Mouse (Mus musculus) limb, embryonic 15.5 days (tissue): ENCODE results near the gene Hoxd9. TPM values are rescaled to one million over a fixed set of nuclear protein-coding genes. Genes with fewer than 3 reads are reported as not detected.

Source experiments
- ATAC-seq: fragments of 200-750 bp; cut with Nextera tagmentation; 2 replicates; pipeline ENCODE4 v1.8.0; 2017; ENCODE audit warnings: low read depth, moderate TSS enrichment; ENCODE audit not compliant: insufficient number of reproducible peaks, low FRiP score, low TSS enrichment
- H3K27ac ChIP-seq: fragments of 300-500 bp; sonication (generic); 2 replicates; pipeline ENCODE4 v1.5.1; 2015; ENCODE audit warnings: moderate library complexity, mild to moderate bottlenecking, inconsistent platforms
- H3K27me3 ChIP-seq: fragments of 300-500 bp; sonication (generic); 2 replicates; pipeline ENCODE4 v1.6.1; 2015; ENCODE audit warnings: inconsistent platforms
- H3K36me3 ChIP-seq: fragments of 300-500 bp; sonication (generic); 2 replicates; pipeline ENCODE4 v1.6.1; 2015; ENCODE audit warnings: inconsistent platforms
- H3K4me1 ChIP-seq: fragments of 300-500 bp; sonication (generic); 2 replicates; pipeline ENCODE4 v1.6.1; 2015; ENCODE audit warnings: inconsistent platforms
- H3K4me2 ChIP-seq: fragments of 300-500 bp; sonication (generic); 2 replicates; pipeline ENCODE4 v1.6.1; 2015; ENCODE audit warnings: mild to moderate bottlenecking, inconsistent platforms
- H3K4me3 ChIP-seq: fragments of 300-500 bp; sonication (generic); 2 replicates; pipeline ENCODE4 v1.5.1; 2015; ENCODE audit warnings: mild to moderate bottlenecking, inconsistent platforms
- H3K9ac ChIP-seq: fragments of 300-500 bp; sonication (generic); 2 replicates; pipeline ENCODE4 v1.6.1; 2015; ENCODE audit warnings: inconsistent platforms
- H3K9me3 ChIP-seq: fragments of 300-500 bp; sonication (generic); 2 replicates; pipeline ENCODE4 v1.6.1; 2016; ENCODE audit warnings: inconsistent platforms
- WGBS: fragments of 180-500 bp; shearing (Covaris S2); methylation state at CpG from one replicate; pipeline ENCODE4 v1.1.7; 2015; 5-methylcytosine and 5-hydroxymethylcytosine counted together
- polyA plus RNA-seq: library from polyadenylated mRNA; unstranded; fragments of >200 nt; fragmentation: Nextera tagmentation; extraction: Ambion mirVana; gene quantifications from 2 replicates; pipeline ENCODE4 v1.2.1, GENCODE M21; 2015

The Hoxd9 gene
- polyA plus RNA-seq, 1 experiment from 2014 or later, result 7.1 TPM

DNA sequence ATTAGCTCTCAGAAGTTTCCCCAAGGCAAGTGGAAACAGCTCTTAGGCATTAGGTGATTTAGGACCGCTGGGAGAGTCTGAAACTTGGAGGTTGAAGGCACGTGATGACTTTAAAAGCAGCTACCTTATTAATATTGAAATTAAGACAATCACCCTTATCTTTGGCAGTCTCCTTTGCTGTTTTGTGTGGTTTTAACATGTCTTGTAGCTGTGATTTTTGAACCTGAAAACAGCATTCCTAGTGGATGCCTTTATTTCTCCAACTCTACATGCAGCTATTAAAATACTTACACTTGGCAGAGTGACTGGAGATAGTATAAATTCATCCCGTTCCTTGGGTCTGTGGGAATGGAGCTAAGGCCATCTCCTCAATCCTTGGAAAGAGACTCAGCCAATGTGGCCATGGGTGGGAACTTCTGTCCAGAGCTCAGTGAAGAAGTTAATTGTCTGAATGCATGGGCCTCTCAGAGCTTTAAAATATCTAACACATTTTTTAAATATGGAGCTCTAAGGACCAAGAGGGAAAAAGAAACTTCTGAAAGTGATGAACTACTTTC lies 26.8 kb upstream of the Hoxd9 start:
- no peaks in the 10 kb centered on the region for H3K36me3 ChIP-seq
- H3K4me2 ChIP-seq, result peak overlapping the region; percentile 65
- H3K27ac ChIP-seq, result no peak overlapping the region; the same call in 1 of the 2 replicates
- no peak for ATAC-seq
- no peak overlapping the region for H3K9ac ChIP-seq
- H3K4me3 ChIP-seq, result peak overlapping the region; percentile 66
- H3K4me1 ChIP-seq, result peaks cover 40% of the 10 kb centered on the region
- 15% methylated on average over 3 of the region's 3 CpGs for WGBS
- peaks cover 57% of the 10 kb centered on the region for H3K27me3 ChIP-seq
- H3K9me3 ChIP-seq, result no peaks in the 10 kb centered on the region

DNA sequence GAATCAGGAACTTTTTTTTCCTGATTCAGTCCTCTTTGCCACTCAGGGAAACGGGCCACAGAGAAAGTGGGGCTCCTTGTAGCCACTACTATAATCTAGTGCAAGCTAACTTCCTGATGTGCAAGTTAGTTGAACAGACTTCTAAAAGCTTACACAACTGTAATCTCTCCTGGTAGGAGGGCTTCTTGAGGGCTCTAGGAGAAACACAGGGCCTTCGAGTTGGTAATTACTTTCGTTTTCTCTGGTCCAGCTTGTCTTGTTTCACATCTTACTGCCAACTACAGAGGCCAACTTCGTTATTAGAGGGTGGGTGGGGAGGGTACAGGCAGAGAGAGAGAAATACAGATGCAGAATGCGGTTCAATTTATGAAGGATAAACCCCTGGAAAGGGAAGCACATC lies 25.7 kb upstream of the Hoxd9 start:
- Histone ChIP-seq H3K27me3 (peaks cover 61% of the 10 kb centered on the region), H3K4me2 (peak overlapping the region; percentile 65), H3K9ac (no peak overlapping the region), H3K4me1 (peaks cover 43% of the 10 kb centered on the region), H3K9me3 (no peaks in the 10 kb centered on the region), H3K4me3 (peak overlapping the region; percentile 41), H3K36me3 (no peaks in the 10 kb centered on the region), H3K27ac (peak overlapping the region; percentile 86)
- ATAC-seq, result no peak
- WGBS, result 24% methylated on average over 5 of the region's 5 CpGs

DNA sequence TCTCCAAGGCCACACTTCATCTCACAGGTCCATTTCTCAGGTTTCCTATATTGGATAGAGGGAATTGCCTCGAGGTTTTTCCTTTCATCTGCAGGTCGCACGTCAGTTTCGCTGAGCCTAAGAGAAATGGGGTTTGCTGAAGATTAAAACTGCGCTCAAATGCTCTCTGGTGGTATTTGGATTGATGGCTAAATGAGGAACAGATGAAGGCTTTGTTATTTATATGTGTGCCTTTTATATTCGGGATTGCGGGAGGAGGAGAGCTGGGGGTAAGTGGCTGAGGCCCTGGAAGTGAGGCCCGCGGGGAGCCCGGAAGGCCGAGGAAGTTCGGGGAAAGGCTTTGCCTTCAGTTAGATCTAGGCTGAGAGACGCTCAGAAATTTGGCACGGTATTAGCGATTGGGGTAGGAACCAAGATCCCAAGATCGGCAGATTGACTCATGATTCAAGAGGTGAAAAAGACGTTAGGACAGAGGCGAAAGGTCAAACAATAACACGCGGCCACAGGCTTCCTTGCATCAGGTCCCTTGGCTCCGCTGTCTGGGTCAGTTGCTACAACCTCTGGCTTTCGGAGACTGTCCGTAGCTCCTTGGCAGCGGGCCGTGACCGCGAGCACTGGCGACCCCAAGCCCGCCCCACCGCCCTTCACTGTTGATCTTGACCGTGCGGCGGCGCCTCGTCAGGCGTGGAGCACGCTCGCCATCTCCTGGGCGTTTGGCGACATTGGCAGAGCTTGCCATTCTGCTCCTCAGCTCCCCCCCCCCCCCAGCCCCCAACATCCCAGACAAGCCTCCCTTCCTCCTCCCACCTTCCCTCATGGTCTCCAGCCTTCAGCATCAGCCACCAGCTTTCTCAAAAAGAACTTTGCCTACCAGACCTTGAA lies 24.8 kb upstream of the Hoxd9 start:
- H3K27ac ChIP-seq, result peak overlapping the region; percentile 92
- H3K36me3 ChIP-seq, result no peaks in the 10 kb centered on the region
- no peaks in the 10 kb centered on the region for H3K9me3 ChIP-seq
- H3K4me2 ChIP-seq, result peak overlapping the region; percentile 65
- H3K27me3 ChIP-seq, result peaks cover 63% of the 10 kb centered on the region
- 6% methylated on average over 40 of the region's 40 CpGs for WGBS
- ATAC-seq, result peak; percentile 43; the same call in 1 of the 2 replicates
- H3K4me1 ChIP-seq, result peaks cover 37% of the 10 kb centered on the region
- peak overlapping the region; percentile 41 for H3K4me3 ChIP-seq
- no peak overlapping the region for H3K9ac ChIP-seq

DNA sequence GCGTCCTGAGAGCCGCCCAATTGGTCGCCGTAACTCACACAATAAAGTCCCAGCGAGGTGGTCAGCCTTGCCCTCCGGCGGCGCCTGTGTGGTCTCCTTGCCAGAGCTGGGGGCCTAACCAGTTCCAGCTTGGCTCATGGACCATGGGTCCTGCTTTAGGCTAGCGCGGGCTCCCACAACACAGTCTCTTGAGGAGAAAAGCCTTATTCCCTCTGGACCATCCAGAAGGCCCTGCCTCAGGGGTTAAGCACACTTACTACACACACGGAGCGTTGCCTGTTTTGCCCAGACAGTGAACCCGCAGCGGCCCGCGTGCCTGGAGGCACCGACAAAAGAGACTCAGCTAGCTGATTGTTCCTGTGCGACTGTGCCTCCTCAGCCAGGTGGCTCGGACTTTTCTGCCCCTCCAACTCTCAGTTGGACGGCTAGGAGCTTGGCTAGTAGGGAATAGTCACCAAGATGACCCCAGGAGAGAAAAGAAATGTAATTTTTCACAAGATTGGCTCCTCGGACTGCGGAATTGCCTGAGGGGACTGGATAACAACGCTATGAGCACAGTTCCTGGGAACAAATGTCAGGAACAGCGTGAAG lies 23.6 kb upstream of the Hoxd9 start:
- H3K9me3 ChIP-seq, result no peaks in the 10 kb centered on the region
- peak overlapping the region; percentile 45 for H3K4me3 ChIP-seq
- no peak for ATAC-seq
- H3K36me3 ChIP-seq, result no peaks in the 10 kb centered on the region
- H3K27ac ChIP-seq, result peak overlapping the region; percentile 92
- peak overlapping the region; percentile 65 for H3K4me2 ChIP-seq
- no peak overlapping the region for H3K9ac ChIP-seq
- 7% methylated on average over 24 of the region's 24 CpGs for WGBS
- peaks cover 59% of the 10 kb centered on the region for H3K27me3 ChIP-seq
- peaks cover 31% of the 10 kb centered on the region for H3K4me1 ChIP-seq

DNA sequence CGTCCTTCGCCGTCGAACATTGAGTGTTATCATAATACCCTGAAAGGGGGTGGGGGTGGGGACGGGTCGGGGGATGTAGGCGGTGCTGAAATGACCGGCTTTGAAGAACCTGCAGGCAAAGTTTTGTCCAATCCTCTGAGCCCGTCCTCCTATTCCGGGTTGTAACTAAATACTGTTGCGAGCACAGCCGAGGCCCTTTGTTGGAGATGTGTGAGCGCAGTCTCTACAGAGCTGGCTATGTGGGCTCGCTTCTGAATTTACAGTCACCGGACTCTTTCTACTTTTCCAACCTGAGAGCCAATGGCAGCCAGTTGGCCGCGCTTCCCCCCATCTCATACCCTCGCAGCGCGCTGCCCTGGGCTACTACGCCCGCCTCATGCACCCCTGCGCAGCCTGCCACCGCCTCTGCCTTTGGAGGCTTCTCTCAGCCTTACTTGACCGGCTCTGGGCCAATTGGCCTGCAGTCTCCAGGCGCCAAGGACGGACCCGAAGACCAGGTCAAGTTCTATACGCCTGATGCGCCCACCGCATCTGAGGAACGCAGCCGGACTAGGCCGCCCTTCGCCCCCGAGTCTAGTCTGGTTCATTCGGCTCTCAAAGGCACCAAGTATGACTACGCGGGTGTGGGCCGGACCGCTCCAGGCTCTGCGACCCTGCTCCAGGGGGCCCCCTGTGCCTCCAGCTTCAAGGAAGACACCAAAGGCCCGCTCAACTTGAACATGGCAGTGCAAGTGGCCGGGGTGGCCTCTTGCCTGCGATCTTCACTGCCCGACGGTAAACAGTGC lies 22.5 kb upstream of the Hoxd9 start, which contains the start of gene Hoxd12:
Gene Hoxd12 (plus strand): TSS at position 133 of the 785 bp plus-strand sequence.
- H3K4me3 ChIP-seq, result peak within 1 kb of the TSS; percentile 45
- H3K36me3 ChIP-seq, result no peaks in the 10 kb centered on the region
- ATAC-seq, result peak; percentile 50
- peak within 1 kb of the TSS; percentile 55 for H3K9ac ChIP-seq
- WGBS, result 6% methylated on average over 47 of the region's 47 CpGs
- H3K9me3 ChIP-seq, result no peaks in the 10 kb centered on the region
- H3K27me3 ChIP-seq, result peaks cover 66% of the 10 kb centered on the region
- peak within 1 kb of the TSS; percentile 65 for H3K4me2 ChIP-seq
- peak within 1 kb of the TSS; percentile 92 for H3K27ac ChIP-seq
- peaks cover 38% of the 10 kb centered on the region for H3K4me1 ChIP-seq

DNA sequence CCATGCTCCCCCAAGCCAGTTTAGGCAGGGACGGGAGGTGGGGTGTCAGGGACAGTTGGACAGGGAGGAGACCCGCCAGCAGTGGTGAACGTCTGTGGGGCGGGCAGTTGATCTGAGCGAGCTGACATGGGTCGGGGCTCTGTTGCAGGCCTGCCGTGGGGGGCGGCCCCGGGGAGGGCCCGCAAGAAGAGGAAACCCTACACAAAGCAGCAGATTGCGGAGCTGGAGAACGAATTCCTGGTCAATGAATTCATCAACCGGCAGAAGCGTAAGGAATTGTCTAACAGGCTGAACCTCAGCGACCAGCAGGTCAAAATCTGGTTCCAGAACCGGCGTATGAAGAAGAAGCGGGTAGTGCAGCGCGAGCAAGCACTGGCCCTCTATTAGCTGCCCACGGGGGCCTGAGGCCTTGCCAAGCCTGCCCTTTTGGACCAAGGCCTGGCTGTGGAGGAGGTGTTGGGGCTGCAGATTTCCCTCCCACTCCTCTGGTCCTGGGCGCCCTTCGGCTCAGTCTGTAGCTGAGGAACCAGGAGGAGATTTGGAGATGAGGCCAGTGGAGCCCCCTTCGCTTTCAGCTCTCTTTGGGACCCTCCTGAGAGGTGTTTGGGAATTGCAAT lies 21.8 kb upstream of the Hoxd9 start:
- H3K27me3 ChIP-seq, result peaks cover 72% of the 10 kb centered on the region
- peak overlapping the region; percentile 92 for H3K27ac ChIP-seq
- H3K4me2 ChIP-seq, result peak overlapping the region; percentile 65
- H3K9ac ChIP-seq, result peak overlapping the region; percentile 55
- no peaks in the 10 kb centered on the region for H3K9me3 ChIP-seq
- 15% methylated on average over 23 of the region's 24 CpGs for WGBS
- H3K36me3 ChIP-seq, result no peaks in the 10 kb centered on the region
- H3K4me1 ChIP-seq, result peaks cover 38% of the 10 kb centered on the region
- peak overlapping the region; percentile 45 for H3K4me3 ChIP-seq
- no peak; the same call in 1 of the 2 replicates for ATAC-seq

DNA sequence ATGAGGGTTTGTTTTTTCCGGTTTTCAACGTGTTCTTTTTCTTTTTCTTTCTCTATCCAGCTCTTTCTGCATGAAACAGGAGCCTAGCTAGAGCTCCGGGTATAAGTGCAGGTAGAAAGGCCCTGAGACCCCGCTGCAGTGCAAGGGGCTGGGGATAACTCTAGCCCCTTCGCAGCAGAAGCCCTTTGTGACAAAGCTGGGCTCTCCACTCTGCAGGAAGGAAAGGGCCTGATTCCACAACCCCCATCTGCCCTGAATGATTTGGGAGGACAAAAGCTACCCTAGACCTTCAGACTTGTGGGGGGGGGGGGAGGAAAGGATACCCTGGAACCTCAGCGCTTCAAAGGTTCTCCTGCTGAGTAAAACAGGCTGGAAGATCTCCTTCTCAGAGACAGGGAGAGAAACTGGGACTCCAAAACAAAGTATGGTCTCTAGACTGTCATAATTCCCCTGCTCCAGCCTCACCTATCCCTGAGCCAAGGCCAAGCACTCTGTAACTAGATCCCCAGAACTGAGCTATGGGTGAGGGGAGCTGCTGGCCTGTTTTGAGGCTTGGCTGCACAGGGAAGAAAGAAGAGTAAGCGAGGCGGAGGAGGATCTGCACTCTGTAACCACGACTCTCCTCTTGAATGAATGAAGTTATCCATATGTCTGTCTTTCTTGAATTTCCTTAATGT lies 21.0 kb upstream of the Hoxd9 start:
- no peak for ATAC-seq
- peaks cover 80% of the 10 kb centered on the region for H3K27me3 ChIP-seq
- peak overlapping the region; percentile 45 for H3K4me3 ChIP-seq
- H3K36me3 ChIP-seq, result no peaks in the 10 kb centered on the region
- peak overlapping the region; percentile 55 for H3K9ac ChIP-seq
- H3K4me1 ChIP-seq, result peaks cover 39% of the 10 kb centered on the region
- WGBS, result 20% methylated on average over 9 of the region's 9 CpGs
- H3K4me2 ChIP-seq, result peak overlapping the region; percentile 65
- H3K27ac ChIP-seq, result peak overlapping the region; percentile 92
- H3K9me3 ChIP-seq, result no peaks in the 10 kb centered on the region

DNA sequence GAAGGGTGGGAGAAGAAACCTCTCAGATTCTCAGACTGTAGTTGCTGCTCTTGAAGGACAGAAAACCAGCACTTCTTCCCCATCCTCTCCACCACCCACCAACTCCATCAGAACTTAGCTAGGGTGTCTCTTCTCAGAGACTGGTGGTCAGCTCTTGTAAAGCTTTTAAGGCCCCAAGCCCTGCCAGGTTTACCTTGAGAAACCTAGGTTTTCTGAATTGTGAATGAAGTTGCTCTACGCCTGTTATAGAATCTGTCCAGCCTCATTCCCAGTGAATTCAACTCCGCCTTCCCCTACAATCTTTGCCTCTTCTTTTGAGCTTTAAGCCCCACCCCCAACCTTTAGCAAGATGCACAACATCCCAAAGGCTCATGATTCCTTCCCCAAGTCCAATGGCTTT lies 20.4 kb upstream of the Hoxd9 start:
- Histone ChIP-seq H3K4me2 (peak overlapping the region; percentile 65), H3K4me1 (peaks cover 45% of the 10 kb centered on the region)
- WGBS, result 25% methylated on average over 2 of the region's 2 CpGs

DNA sequence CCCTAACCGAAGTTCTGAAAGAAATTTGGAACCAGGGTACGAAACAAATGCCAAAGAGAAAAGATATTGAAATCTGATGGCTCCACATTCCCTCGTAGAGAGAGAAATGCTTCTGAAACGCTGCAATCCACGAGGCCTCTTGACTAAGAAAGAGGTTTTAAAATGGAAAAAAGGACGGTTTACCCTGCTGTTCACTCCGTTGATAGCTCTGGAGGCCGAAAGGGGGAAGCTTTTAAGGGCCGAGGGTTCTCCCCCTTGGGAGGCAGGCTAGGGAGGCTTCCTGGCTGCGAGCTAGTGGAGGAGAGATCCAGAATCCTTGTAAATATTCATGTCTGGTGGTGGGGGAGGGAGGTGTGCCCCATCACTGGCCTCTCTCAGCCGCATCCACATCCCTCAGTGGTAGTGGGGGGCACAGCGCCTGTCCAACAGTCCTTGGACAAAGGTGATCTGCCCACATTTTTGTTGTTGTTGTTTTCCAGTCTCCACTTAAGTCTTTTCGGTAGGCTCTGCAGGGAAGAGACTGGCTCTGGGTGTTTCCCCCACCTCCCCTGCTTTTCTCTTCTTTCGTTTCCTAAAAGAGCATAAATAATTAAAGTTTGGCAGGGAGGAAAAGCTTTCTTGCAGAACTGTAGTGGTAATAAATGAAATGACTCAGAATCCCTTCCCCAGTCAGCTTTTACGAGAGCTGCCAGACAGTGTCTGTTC lies 18.5 kb upstream of the Hoxd9 start, which contains the start of gene Hoxd11:
Gene Hoxd11 (plus strand): TSS at position 667 of the 705 bp plus-strand sequence.
- Histone ChIP-seq H3K4me2 (peak within 1 kb of the TSS; percentile 65), H3K9ac (peak within 1 kb of the TSS; percentile 44), H3K4me1 (peaks cover 43% of the 10 kb centered on the region), H3K27ac (peak within 1 kb of the TSS; percentile 94), H3K9me3 (no peaks in the 10 kb centered on the region), H3K27me3 (peaks cover 89% of the 10 kb centered on the region), H3K4me3 (peak within 1 kb of the TSS; percentile 60), H3K36me3 (no peaks in the 10 kb centered on the region)
- no peak for ATAC-seq
- WGBS, result 8% methylated on average over 15 of the region's 15 CpGs

More for the DNA sequence above, 20.4 kb upstream of the Hoxd9 start:
- H3K9ac ChIP-seq, result 0 out of 2 replicates have a peak overlapping the region, but pooled peaks have one; percentile 10
- H3K4me3 ChIP-seq, result peak overlapping the region; percentile 45
- ATAC-seq, result no peak
- no peaks in the 10 kb centered on the region for H3K9me3 ChIP-seq
- peaks cover 86% of the 10 kb centered on the region for H3K27me3 ChIP-seq
- peak overlapping the region; percentile 92 for H3K27ac ChIP-seq
- H3K36me3 ChIP-seq, result no peaks in the 10 kb centered on the region

DNA sequence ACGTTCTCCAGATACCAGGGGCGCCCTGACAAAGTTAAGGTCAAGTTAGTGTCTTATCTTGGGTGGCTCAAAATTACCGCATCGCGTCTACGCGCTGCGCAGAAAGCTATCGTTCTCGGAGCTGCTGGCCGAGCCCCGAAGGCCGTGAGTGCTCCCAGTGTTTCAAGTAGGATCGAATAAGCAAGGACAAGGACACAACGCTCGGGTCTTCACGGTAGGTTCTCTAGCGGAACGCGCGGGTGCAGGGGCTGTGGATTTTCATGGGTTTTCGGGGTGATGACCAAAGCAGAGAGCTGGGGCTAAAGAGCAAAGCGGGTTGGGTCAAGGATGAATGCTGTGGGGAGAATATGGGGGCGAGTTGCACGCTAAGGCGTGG lies 17.9 kb upstream of the Hoxd9 start:
- no peak for ATAC-seq
- H3K4me1 ChIP-seq, result peaks cover 39% of the 10 kb centered on the region
- WGBS, result under 1% methylated on average over 26 of the region's 26 CpGs
- peaks cover 89% of the 10 kb centered on the region for H3K27me3 ChIP-seq
- peak overlapping the region; percentile 94 for H3K27ac ChIP-seq
- H3K4me2 ChIP-seq, result peak overlapping the region; percentile 65
- H3K9me3 ChIP-seq, result no peaks in the 10 kb centered on the region
- peak overlapping the region; percentile 60 for H3K4me3 ChIP-seq
- H3K36me3 ChIP-seq, result no peaks in the 10 kb centered on the region
- peak overlapping the region; percentile 44 for H3K9ac ChIP-seq
